Mouse (Mus musculus) CH12.LX (cell line): ENCODE results near the gene Olfr95.

Experiments
- CTCF ChIP-seq, 2 experiments: IDR thresholded peaks in 1 of 2; conservative IDR thresholded peaks in 1 of 2; 2 replicates each; pipeline ENCODE4 v1.5.1; 2011 to 2012; ENCODE audit warnings: low read depth in 2 of 2, low read length in 2 of 2, improper control_type of control experiment in 1 of 2, inconsistent platforms in 1 of 2, mild to moderate bottlenecking in 1 of 2, moderate library complexity in 1 of 2
- EP300 ChIP-seq: IDR thresholded peaks from 2 replicates; pipeline ENCODE4 v1.6.1; 2011; ENCODE audit warnings: low read length, improper control_type of control experiment
- MAFK ChIP-seq: IDR thresholded peaks from 2 replicates; pipeline ENCODE4 v1.6.1; 2011; ENCODE audit warnings: low read length, improper control_type of control experiment; ENCODE audit not compliant: insufficient replicate concordance
- TCF12 ChIP-seq: IDR thresholded peaks from 2 replicates; pipeline ENCODE4 v1.6.1; 2014; ENCODE audit warnings: low read depth, mild to moderate bottlenecking, inconsistent platforms, low read length, improper control_type of control experiment
- USF1 ChIP-seq: IDR thresholded peaks from 2 replicates; pipeline ENCODE4 v1.6.1; 2014; ENCODE audit warnings: low read depth, mild to moderate bottlenecking, inconsistent platforms, low read length, improper control_type of control experiment
- ZNF384 ChIP-seq: IDR thresholded peaks from 2 replicates; pipeline ENCODE4 v1.6.1; 2012; ENCODE audit warnings: low read depth, low read length, improper control_type of control experiment, inconsistent platforms

DNA sequence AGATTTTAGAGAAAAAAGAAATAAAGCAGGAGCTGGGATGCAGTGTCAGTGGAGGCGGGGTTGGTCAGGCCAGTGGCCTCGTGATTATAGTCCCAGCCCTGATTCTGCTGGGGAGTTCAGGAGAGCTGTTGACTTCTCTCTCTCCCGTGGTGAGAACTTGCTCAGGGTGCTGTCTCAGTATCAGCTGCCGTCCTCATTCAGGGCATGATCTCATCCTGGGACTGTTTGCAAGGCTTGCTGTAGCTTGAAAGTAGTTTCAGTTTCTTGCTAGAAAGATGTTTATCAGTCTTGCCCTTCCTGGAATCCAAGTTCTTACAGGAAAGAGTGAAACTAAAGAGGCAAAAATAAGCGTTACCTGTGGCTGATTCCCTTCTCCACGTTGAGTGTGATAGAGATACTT is 27.4 kb downstream of the Olfr95 start:
- TF ChIP-seq USF1: no peak
- peak; percentile 58 for TF ChIP-seq EP300
- TF ChIP-seq CTCF (conservative IDR thresholded peaks at IDR 0.05 in 1 of 2, IDR thresholded peaks at IDR 0.05 in 1 of 2; ENCODE audit: low read depth in 2 of 2, low read length in 2 of 2): no peak
- 0 out of 2 replicates have a peak, but pooled peaks have one; percentile 42 for TF ChIP-seq TCF12
- no peak for TF ChIP-seq MAFK
- no peak for TF ChIP-seq ZNF384
